Mouse (Mus musculus) intestine, embryonic 15.5 days (tissue): ENCODE data around the gene Ush2a. TPM values are rescaled to one million over a fixed set of nuclear protein-coding genes. Genes with fewer than 3 reads are reported as not detected.

Source experiments
- ATAC-seq: fragments of 200-750 bp; cut with Nextera tagmentation; 2 replicates; pipeline ENCODE4 v1.8.0; 2017; ENCODE audit warnings: moderate TSS enrichment, moderate library complexity
- H3K27ac ChIP-seq: fragments of 300-500 bp; sonication (generic); 2 replicates; pipeline ENCODE4 v1.5.1; 2015; ENCODE audit warnings: mild to moderate bottlenecking, inconsistent platforms
- H3K27me3 ChIP-seq: fragments of 300-500 bp; sonication (generic); replicated peaks from 2 replicates; pipeline ENCODE4 v1.6.1; 2015; ENCODE audit warnings: inconsistent platforms
- H3K36me3 ChIP-seq: fragments of 300-500 bp; sonication (generic); 2 replicates; pipeline ENCODE4 v1.6.1; 2015; ENCODE audit warnings: inconsistent platforms
- H3K4me1 ChIP-seq: fragments of 300-500 bp; sonication (generic); replicated peaks from 2 replicates; pipeline ENCODE4 v1.6.1; 2015; ENCODE audit warnings: inconsistent platforms
- H3K4me2 ChIP-seq: fragments of 300-500 bp; sonication (generic); replicated peaks from 2 replicates; pipeline ENCODE4 v1.6.1; 2015; ENCODE audit warnings: mild to moderate bottlenecking, inconsistent platforms
- H3K4me3 ChIP-seq: fragments of 300-500 bp; sonication (generic); replicated peaks from 2 replicates; pipeline ENCODE4 v1.5.1; 2015; ENCODE audit warnings: inconsistent platforms
- H3K9ac ChIP-seq: fragments of 300-500 bp; sonication (generic); 2 replicates; pipeline ENCODE4 v1.6.1; 2015; ENCODE audit warnings: inconsistent platforms
- H3K9me3 ChIP-seq: fragments of 300-500 bp; sonication (generic); 2 replicates; pipeline ENCODE4 v1.6.1; 2016; ENCODE audit warnings: inconsistent platforms
- WGBS: fragments of 180-500 bp; shearing (Covaris S2); methylation state at CpG from one replicate; pipeline ENCODE4 v1.1.7; 2015; 5-methylcytosine and 5-hydroxymethylcytosine counted together
- polyA plus RNA-seq: library from polyadenylated mRNA; unstranded; fragments of >200 nt; fragmentation: Nextera tagmentation; extraction: Ambion mirVana; gene quantifications from 2 replicates; pipeline ENCODE4 v1.2.1, GENCODE M21; 2015

Gene Ush2a
- polyA plus RNA-seq, 1 experiment from 2014 or later = 0.04 TPM

GRCm38 (mm10) chr1:188568295-188568961 lies 306.6 kb downstream of the Ush2a start:
- Histone ChIP-seq H3K27me3 (no peaks in the 10 kb centered on the region), H3K27ac (no peak overlapping the region), H3K4me1 (no peaks in the 10 kb centered on the region), H3K4me2 (no peak overlapping the region), H3K36me3 (no peaks in the 10 kb centered on the region), H3K9ac (no peak overlapping the region), H3K4me3 (no peak overlapping the region), H3K9me3 (no peaks in the 10 kb centered on the region)
- WGBS = 87% methylated on average over 9 of the region's 9 CpGs
- ATAC-seq = no peak

GRCm38 (mm10) chr1:188576246-188576747 lies 314.5 kb downstream of the Ush2a start:
- Histone ChIP-seq H3K27me3 (no peaks in the 10 kb centered on the region), H3K27ac (no peak overlapping the region), H3K4me3 (no peak overlapping the region), H3K36me3 (no peaks in the 10 kb centered on the region), H3K9me3 (no peaks in the 10 kb centered on the region), H3K4me2 (no peak overlapping the region), H3K4me1 (no peaks in the 10 kb centered on the region), H3K9ac (no peak overlapping the region)
- 82% methylated on average over 8 of the region's 8 CpGs for WGBS
- no peak for ATAC-seq

- H3K27ac ChIP-seq = no peak overlapping the region
- WGBS = 91% methylated on average over 4 of the region's 4 CpGs
- no peaks in the 10 kb centered on the region for H3K36me3 ChIP-seq
- H3K27me3 ChIP-seq = no peaks in the 10 kb centered on the region
- no peak overlapping the region for H3K4me3 ChIP-seq
- ATAC-seq = no peak
- H3K9me3 ChIP-seq = no peaks in the 10 kb centered on the region
- no peak overlapping the region for H3K4me2 ChIP-seq
- no peak overlapping the region for H3K9ac ChIP-seq
- H3K4me1 ChIP-seq = no peaks in the 10 kb centered on the region
Observed at GRCm38 (mm10) chr1:188577376-188577775, 315.6 kb downstream of the Ush2a start.

GRCm38 (mm10) chr1:188581136-188581535 lies 319.3 kb downstream of the Ush2a start:
- Histone ChIP-seq H3K4me3 (no peak overlapping the region), H3K9me3 (no peaks in the 10 kb centered on the region), H3K4me1 (no peaks in the 10 kb centered on the region), H3K36me3 (no peaks in the 10 kb centered on the region), H3K27me3 (no peaks in the 10 kb centered on the region), H3K9ac (no peak overlapping the region), H3K27ac (no peak overlapping the region), H3K4me2 (no peak overlapping the region)
- ATAC-seq = no peak
- WGBS = 45% methylated on average over 4 of the region's 4 CpGs

GRCm38 (mm10) chr1:188595251-188595650 lies 333.4 kb downstream of the Ush2a start:
- Histone ChIP-seq H3K4me2 (no peak overlapping the region), H3K9me3 (no peaks in the 10 kb centered on the region), H3K27me3 (no peaks in the 10 kb centered on the region), H3K27ac (no peak overlapping the region), H3K4me1 (no peaks in the 10 kb centered on the region), H3K4me3 (no peak overlapping the region), H3K9ac (no peak overlapping the region), H3K36me3 (no peaks in the 10 kb centered on the region)
- ATAC-seq = no peak
- 56% methylated on average over 4 of the region's 4 CpGs for WGBS

- no peak for ATAC-seq
- Histone ChIP-seq H3K27ac (no peak overlapping the region), H3K4me1 (no peaks in the 10 kb centered on the region), H3K4me3 (no peak overlapping the region), H3K9ac (no peak overlapping the region), H3K9me3 (no peaks in the 10 kb centered on the region), H3K36me3 (no peaks in the 10 kb centered on the region), H3K27me3 (no peaks in the 10 kb centered on the region), H3K4me2 (no peak overlapping the region)
- 87% methylated on average over 7 of the region's 7 CpGs for WGBS
Observed at GRCm38 (mm10) chr1:188598052-188598451, 336.2 kb downstream of the Ush2a start.

- H3K9me3 ChIP-seq = no peaks in the 10 kb centered on the region
- H3K36me3 ChIP-seq = no peaks in the 10 kb centered on the region
- H3K9ac ChIP-seq = no peak overlapping the region
- no peak for ATAC-seq
- H3K4me1 ChIP-seq = no peaks in the 10 kb centered on the region
- 89% methylated on average over 8 of the region's 8 CpGs for WGBS
- no peak overlapping the region for H3K4me2 ChIP-seq
- H3K27me3 ChIP-seq = no peaks in the 10 kb centered on the region
- H3K27ac ChIP-seq = no peak overlapping the region
- no peak overlapping the region for H3K4me3 ChIP-seq
Observed at GRCm38 (mm10) chr1:188599134-188599533, 337.3 kb downstream of the Ush2a start.

GRCm38 (mm10) chr1:188606450-188606849 lies 344.6 kb downstream of the Ush2a start:
- ATAC-seq = no peak
- Histone ChIP-seq H3K9me3 (no peaks in the 10 kb centered on the region), H3K4me3 (no peak overlapping the region), H3K4me1 (no peaks in the 10 kb centered on the region), H3K27ac (no peak overlapping the region), H3K9ac (no peak overlapping the region), H3K4me2 (no peak overlapping the region), H3K36me3 (no peaks in the 10 kb centered on the region), H3K27me3 (no peaks in the 10 kb centered on the region)

GRCm38 (mm10) chr1:188616547-188616946 lies 354.7 kb downstream of the Ush2a start:
- H3K9me3 ChIP-seq = no peaks in the 10 kb centered on the region
- no peaks in the 10 kb centered on the region for H3K36me3 ChIP-seq
- H3K27ac ChIP-seq = no peak overlapping the region
- no peak overlapping the region for H3K4me3 ChIP-seq
- ATAC-seq = no peak
- no peak overlapping the region for H3K4me2 ChIP-seq
- H3K9ac ChIP-seq = no peak overlapping the region
- WGBS = 66% methylated on average over 5 of the region's 5 CpGs
- H3K27me3 ChIP-seq = no peaks in the 10 kb centered on the region
- H3K4me1 ChIP-seq = no peaks in the 10 kb centered on the region

- WGBS = 44% methylated on average over 4 of the region's 4 CpGs
- no peaks in the 10 kb centered on the region for H3K9me3 ChIP-seq
- no peaks in the 10 kb centered on the region for H3K36me3 ChIP-seq
- ATAC-seq = no peak
- H3K9ac ChIP-seq = no peak overlapping the region
- no peaks in the 10 kb centered on the region for H3K4me1 ChIP-seq
- no peaks in the 10 kb centered on the region for H3K27me3 ChIP-seq
- H3K27ac ChIP-seq = no peak overlapping the region
- no peak overlapping the region for H3K4me2 ChIP-seq
- no peak overlapping the region for H3K4me3 ChIP-seq
Observed at GRCm38 (mm10) chr1:188633736-188634135, 371.9 kb downstream of the Ush2a start.

- no peak for ATAC-seq
- H3K36me3 ChIP-seq = no peaks in the 10 kb centered on the region
- H3K27me3 ChIP-seq = no peaks in the 10 kb centered on the region
- no peaks in the 10 kb centered on the region for H3K9me3 ChIP-seq
- H3K4me2 ChIP-seq = no peak overlapping the region
- H3K9ac ChIP-seq = no peak overlapping the region
- no peak overlapping the region for H3K27ac ChIP-seq
- no peaks in the 10 kb centered on the region for H3K4me1 ChIP-seq
- no peak overlapping the region for H3K4me3 ChIP-seq
Observed at GRCm38 (mm10) chr1:188639666-188640065, 377.8 kb downstream of the Ush2a start.

- no peak overlapping the region for H3K9ac ChIP-seq
- no peaks in the 10 kb centered on the region for H3K9me3 ChIP-seq
- H3K36me3 ChIP-seq = no peaks in the 10 kb centered on the region
- WGBS = 72% methylated on average over 3 of the region's 3 CpGs
- H3K4me1 ChIP-seq = no peaks in the 10 kb centered on the region
- no peak for ATAC-seq
- H3K27ac ChIP-seq = no peak overlapping the region
- no peak overlapping the region for H3K4me2 ChIP-seq
- no peaks in the 10 kb centered on the region for H3K27me3 ChIP-seq
- H3K4me3 ChIP-seq = no peak overlapping the region
Observed at GRCm38 (mm10) chr1:188643156-188643555, 381.3 kb downstream of the Ush2a start.

- H3K4me3 ChIP-seq = no peak overlapping the region
- no peak overlapping the region for H3K4me2 ChIP-seq
- H3K9ac ChIP-seq = no peak overlapping the region
- H3K27ac ChIP-seq = no peak overlapping the region
- H3K9me3 ChIP-seq = no peaks in the 10 kb centered on the region
- H3K4me1 ChIP-seq = no peaks in the 10 kb centered on the region
- 84% methylated on average over 3 of the region's 3 CpGs for WGBS
- H3K27me3 ChIP-seq = no peaks in the 10 kb centered on the region
- ATAC-seq = no peak
- H3K36me3 ChIP-seq = no peaks in the 10 kb centered on the region
Observed at GRCm38 (mm10) chr1:188653001-188653400, 391.2 kb downstream of the Ush2a start.
